Mouse (Mus musculus) embryonic facial prominence, embryonic 15.5 days (tissue): ENCODE data around the gene Fam166a. TPM values are rescaled to one million over a fixed set of nuclear protein-coding genes. Genes with fewer than 3 reads are reported as not detected.

ENCODE experiments used
- ATAC-seq: fragments of 200-750 bp; cut with Nextera tagmentation; 2 replicates; pipeline ENCODE4 v1.8.0; 2017; ENCODE audit warnings: low read depth, moderate TSS enrichment; ENCODE audit not compliant: insufficient number of reproducible peaks, low FRiP score, low TSS enrichment
- H3K27ac ChIP-seq: fragments of 300-500 bp; sonication (generic); replicated peaks from 2 replicates; pipeline ENCODE4 v1.5.1; 2015; ENCODE audit warnings: mild to moderate bottlenecking, inconsistent platforms
- H3K27me3 ChIP-seq: fragments of 300-500 bp; sonication (generic); 2 replicates; pipeline ENCODE4 v1.6.1; 2015; ENCODE audit warnings: inconsistent platforms
- H3K36me3 ChIP-seq: fragments of 300-500 bp; sonication (generic); 2 replicates; pipeline ENCODE4 v1.6.1; 2015; ENCODE audit warnings: mild to moderate bottlenecking, inconsistent platforms
- H3K4me1 ChIP-seq: fragments of 300-500 bp; sonication (generic); 2 replicates; pipeline ENCODE4 v1.6.1; 2015; ENCODE audit warnings: inconsistent platforms
- H3K4me2 ChIP-seq: fragments of 300-500 bp; sonication (generic); replicated peaks from 2 replicates; pipeline ENCODE4 v1.6.1; 2015; ENCODE audit warnings: mild to moderate bottlenecking, inconsistent platforms
- H3K4me3 ChIP-seq: fragments of 300-500 bp; sonication (generic); replicated peaks from 2 replicates; pipeline ENCODE4 v1.5.1; 2015; ENCODE audit warnings: mild to moderate bottlenecking, inconsistent platforms
- H3K9ac ChIP-seq: fragments of 300-500 bp; sonication (generic); 2 replicates; pipeline ENCODE4 v1.6.1; 2015; ENCODE audit warnings: inconsistent platforms
- H3K9me3 ChIP-seq: fragments of 300-500 bp; sonication (generic); replicated peaks from 2 replicates; pipeline ENCODE4 v1.6.1; 2016; ENCODE audit warnings: inconsistent platforms
- WGBS: fragments of 180-500 bp; shearing (Covaris S2); methylation state at CpG from one replicate; pipeline ENCODE4 v1.1.7; 2015; 5-methylcytosine and 5-hydroxymethylcytosine counted together
- polyA plus RNA-seq: library from polyadenylated mRNA; unstranded; fragments of >200 nt; fragmentation: Nextera tagmentation; extraction: Ambion mirVana; gene quantifications from 2 replicates; pipeline ENCODE4 v1.2.1, GENCODE M21; 2015

Fam166a gene
- polyA plus RNA-seq, 1 experiment from 2014 or later, result 0.77 TPM

DNA sequence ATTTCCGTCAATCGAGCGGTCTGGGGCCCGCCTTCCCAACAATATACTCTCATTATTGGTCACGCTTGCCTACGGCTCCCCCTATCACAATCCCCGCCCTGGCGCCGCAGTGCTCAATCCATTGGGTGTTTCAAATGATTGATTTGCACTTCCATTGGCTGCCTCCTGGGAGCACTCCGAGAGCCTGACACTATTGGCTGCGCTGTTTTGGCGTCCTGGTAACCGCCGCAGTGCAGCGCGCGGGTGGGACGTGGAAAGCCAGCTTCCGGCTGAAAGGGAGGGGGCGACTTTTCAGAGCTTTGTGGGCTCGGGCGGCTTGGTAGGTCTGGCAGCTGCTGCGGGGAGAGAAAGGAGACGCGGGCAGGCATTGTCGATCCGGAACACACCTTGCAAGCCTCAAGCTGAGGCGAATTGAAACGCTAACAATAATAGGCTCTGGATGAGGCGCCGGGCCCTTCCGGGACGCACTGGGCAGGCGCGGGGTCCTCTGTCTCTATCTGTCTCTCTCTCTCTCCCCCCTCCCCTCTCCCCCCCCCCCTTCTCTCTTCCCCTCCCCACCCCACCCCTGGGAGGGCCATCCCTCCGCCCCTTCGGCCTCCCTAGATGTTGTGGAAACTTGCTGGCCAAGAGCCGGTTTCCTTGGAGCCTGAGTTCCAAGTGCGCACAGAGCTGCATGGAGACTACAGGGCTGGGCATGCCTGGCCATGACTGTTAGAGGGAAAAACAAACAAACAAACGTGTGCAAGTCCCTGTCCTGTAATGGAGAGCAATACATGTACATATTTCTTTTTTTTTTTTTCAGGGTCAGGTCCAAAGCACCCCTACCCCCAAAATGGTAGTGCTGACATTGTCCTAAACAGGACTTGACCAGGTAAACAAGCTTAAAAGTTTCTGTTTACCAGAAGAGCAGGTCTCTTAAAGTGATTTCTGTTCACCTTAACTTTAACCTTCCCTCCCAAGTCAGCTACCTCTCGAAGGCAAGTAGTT lies 6.5 kb downstream of the Fam166a start:
- Histone ChIP-seq H3K9me3 (no peaks in the 10 kb centered on the region), H3K27ac (peak overlapping the region; percentile 97), H3K36me3 (0 out of 2 replicates have a peak, but pooled peaks cover 8% of the 10 kb centered on the region), H3K9ac (0 out of 2 replicates have a peak overlapping the region, but pooled peaks have one; percentile 16), H3K4me3 (peak overlapping the region; percentile 96), H3K27me3 (no peaks in the 10 kb centered on the region), H3K4me2 (peak overlapping the region; percentile 47), H3K4me1 (peaks cover 27% of the 10 kb centered on the region)
- peak; percentile 96 for ATAC-seq
- 2% methylated on average over 41 of the region's 41 CpGs for WGBS

DNA sequence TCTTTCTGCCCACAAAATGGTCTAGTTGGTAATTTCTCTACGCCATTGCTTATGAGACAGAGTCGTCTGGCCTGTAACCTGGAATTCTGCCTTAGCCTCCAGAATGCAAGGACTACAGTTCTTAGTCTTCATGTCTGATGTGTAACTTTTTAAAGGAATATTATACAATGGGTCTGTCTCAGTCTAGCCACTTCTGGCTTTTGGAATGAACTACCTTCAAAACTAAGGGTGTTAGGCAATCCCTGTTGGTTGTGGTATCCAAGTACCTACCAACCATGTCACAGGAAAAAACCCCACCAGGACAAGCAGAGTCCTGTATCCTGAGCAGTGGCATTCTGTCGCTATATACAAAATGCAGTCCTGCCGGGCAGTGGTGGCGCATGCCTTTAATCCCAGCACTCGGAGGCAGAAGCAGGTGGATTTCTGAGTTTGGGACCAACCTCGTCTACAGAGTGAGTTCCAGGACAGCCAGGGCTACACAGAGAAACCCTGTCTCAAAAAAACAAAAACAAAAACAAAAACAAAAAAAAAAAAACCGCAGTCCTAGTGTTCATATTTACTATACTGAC lies 7.3 kb downstream of the Fam166a start:
- ATAC-seq, result no peak
- WGBS, result 73% methylated on average over 8 of the region's 8 CpGs
- Histone ChIP-seq H3K9ac (no peak overlapping the region), H3K9me3 (no peaks in the 10 kb centered on the region), H3K4me1 (peaks cover 27% of the 10 kb centered on the region), H3K36me3 (0 out of 2 replicates have a peak, but pooled peaks cover 8% of the 10 kb centered on the region), H3K27me3 (0 out of 2 replicates have a peak, but pooled peaks cover 5% of the 10 kb centered on the region), H3K4me2 (peak overlapping the region; percentile 47), H3K27ac (peak overlapping the region; percentile 97), H3K4me3 (peak overlapping the region; percentile 96; the same call in 1 of the 2 replicates)

DNA sequence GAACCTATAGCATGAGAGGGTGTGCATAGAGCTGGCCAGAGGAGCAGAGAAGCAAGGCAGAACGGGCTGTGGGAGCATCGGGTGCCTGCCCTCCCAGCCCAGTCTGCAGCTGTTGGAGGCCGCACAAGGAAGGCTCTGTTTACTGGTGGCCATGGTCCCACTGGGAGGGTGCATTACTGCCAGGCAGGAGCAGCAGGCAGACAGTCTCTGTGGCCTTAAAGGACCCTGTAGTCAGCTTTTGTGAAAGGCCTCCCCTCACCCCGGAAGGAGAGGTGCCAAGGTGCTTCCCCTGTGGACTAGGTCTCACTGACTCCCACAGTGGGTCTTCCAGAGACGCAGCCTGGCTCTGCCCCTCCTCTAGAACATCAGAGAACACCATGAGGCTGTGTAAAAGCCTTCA lies 8.3 kb downstream of the Fam166a start:
- ATAC-seq, result no peak
- H3K27ac ChIP-seq, result no peak overlapping the region
- WGBS, result 78% methylated on average over 5 of the region's 5 CpGs

DNA sequence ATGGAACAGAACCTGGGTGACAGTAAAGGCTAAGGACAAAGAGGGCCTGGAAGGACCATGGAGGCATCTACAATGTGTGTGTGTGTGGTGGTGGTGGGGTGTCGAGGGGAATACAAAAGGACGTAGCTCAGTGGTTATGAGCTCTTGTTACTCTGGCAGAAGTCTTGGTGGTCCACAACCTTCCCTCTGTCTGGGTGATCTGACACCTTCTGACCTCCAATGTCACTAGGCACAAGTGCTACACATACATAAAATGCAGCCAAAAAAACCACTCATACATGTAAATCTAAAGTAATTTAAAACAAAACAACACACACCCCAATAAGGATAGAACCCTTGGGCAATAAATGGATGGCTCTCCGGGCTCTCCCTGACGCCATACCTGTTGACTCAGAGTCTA lies 8.9 kb downstream of the Fam166a start:
- no peaks in the 10 kb centered on the region for H3K36me3 ChIP-seq
- peaks cover 8% of the 10 kb centered on the region; the same call in 1 of the 2 replicates for H3K27me3 ChIP-seq
- no peak overlapping the region for H3K4me3 ChIP-seq
- peaks cover 27% of the 10 kb centered on the region for H3K4me1 ChIP-seq
- H3K9me3 ChIP-seq, result no peaks in the 10 kb centered on the region
- no peak overlapping the region for H3K27ac ChIP-seq
- no peak overlapping the region for H3K4me2 ChIP-seq
- ATAC-seq, result no peak
- over 99% methylated on average over 4 of the region's 4 CpGs for WGBS
- H3K9ac ChIP-seq, result no peak overlapping the region

More for the DNA sequence above, 8.3 kb downstream of the Fam166a start:
- no peaks in the 10 kb centered on the region for H3K9me3 ChIP-seq
- peaks cover 27% of the 10 kb centered on the region for H3K4me1 ChIP-seq
- no peak overlapping the region for H3K4me2 ChIP-seq
- peaks cover 8% of the 10 kb centered on the region; the same call in 1 of the 2 replicates for H3K27me3 ChIP-seq
- no peak overlapping the region for H3K4me3 ChIP-seq
- H3K9ac ChIP-seq, result no peak overlapping the region
- H3K36me3 ChIP-seq, result 0 out of 2 replicates have a peak, but pooled peaks cover 1% of the 10 kb centered on the region

DNA sequence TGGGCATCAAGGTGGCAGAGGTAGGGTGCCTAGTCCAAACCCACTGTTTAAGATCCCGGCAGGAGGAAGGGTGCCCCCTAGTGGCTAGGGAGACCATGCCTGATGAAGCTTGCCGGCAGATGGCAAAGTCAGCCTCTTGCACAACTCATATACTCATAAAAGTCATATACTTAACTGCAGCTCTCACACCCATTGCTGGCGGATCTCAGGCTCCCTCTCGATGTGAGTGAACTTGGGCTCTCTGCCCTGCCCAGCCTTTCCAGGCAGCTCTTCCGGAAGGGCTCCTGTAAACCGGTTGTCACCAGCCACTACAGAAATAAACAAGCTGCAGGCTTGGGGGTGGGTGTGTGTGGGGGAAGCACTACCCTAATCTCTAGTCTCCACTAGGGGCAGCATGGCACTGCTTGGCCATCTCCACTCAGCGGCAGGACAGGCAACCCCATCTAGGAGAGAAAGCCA lies 9.9 kb downstream of the Fam166a start:
- H3K4me1 ChIP-seq, result peaks cover 22% of the 10 kb centered on the region
- H3K27ac ChIP-seq, result peak overlapping the region; percentile 78
- peak overlapping the region; percentile 29 for H3K4me3 ChIP-seq
- H3K4me2 ChIP-seq, result peak overlapping the region; percentile 46
- no peak for ATAC-seq
- H3K9ac ChIP-seq, result 0 out of 2 replicates have a peak overlapping the region, but pooled peaks have one; percentile 21
- WGBS, result 2% methylated on average over 7 of the region's 7 CpGs
- H3K9me3 ChIP-seq, result no peaks in the 10 kb centered on the region
- peaks cover 8% of the 10 kb centered on the region; the same call in 1 of the 2 replicates for H3K27me3 ChIP-seq
- H3K36me3 ChIP-seq, result no peaks in the 10 kb centered on the region

DNA sequence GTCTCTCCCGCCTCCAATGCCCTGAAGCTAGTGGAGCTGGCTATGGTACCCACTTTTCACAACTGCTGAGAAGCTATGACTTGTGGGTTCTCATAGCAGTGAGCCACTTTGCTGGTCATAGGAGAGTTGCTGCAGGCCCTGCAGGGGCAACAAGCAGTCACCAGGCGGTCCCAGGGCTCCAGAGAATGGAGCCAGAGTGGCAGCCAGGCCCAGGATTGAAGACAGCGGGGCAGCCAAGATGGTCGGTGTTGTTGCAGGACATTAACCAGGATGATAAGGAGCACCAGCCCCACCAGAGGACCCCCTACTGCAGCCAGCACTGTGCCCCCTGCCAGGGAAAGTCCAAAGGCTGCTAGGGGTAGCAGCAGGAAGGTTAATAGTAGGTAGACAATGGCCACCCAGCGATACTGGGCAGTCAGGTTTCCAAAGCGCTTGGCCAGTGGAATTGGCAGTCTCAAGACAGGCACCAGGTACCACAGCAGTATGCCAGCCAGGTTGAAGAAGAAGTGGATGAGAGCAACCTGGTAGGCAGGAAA lies 10.5 kb downstream of the Fam166a start:
- Histone ChIP-seq H3K9ac (no peak overlapping the region), H3K9me3 (no peaks in the 10 kb centered on the region), H3K4me1 (peaks cover 19% of the 10 kb centered on the region), H3K4me2 (peak overlapping the region; percentile 46), H3K36me3 (no peaks in the 10 kb centered on the region), H3K27me3 (peaks cover 11% of the 10 kb centered on the region; the same call in 1 of the 2 replicates), H3K27ac (no peak overlapping the region; the same call in 1 of the 2 replicates), H3K4me3 (no peak overlapping the region; the same call in 1 of the 2 replicates)
- WGBS, result 70% methylated on average over 6 of the region's 6 CpGs
- ATAC-seq, result no peak

DNA sequence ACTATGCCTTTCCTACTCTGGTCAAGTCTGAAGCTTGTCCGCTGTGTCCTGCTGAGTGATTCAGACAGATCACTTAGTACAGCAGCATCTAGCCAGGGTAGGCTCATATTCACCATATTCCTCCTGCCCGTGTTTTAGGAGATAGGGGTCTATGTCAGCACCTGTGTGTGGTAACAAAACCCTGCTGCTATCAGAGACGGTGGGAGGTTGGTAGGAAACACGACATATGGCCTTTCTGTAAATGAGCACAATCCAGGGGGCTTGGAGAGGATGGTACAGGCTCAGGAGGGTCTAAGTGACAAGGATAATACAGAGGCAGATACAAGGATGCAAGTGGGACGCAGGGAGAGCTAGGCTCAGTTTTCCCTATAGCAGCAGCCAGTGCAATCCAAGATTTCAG lies 11.0 kb downstream of the Fam166a start:
- no peak overlapping the region for H3K4me3 ChIP-seq

DNA sequence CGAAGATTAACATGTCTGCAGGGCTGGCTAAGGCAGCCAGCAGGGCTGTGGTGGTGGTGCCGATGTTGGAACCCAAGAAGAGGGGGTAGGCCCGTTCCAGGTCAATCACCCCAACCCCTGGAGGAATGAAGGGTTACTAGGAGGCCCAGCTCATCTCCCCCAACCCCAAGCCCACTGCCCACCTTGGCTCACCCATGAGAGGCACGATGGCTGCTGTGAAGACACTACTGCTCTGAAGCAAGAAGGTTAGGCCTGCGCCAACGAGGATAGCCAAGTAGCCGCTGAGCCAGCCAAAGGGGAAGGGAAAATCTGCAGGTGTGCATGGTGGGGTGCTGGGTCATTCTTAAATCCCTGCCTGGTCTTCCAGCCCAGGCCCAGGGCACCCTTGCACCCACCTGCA lies 12.0 kb downstream of the Fam166a start:
- Histone ChIP-seq H3K36me3 (no peaks in the 10 kb centered on the region), H3K4me3 (no peak overlapping the region), H3K4me1 (peaks cover 15% of the 10 kb centered on the region), H3K27me3 (peaks cover 11% of the 10 kb centered on the region; the same call in 1 of the 2 replicates), H3K4me2 (no peak overlapping the region), H3K27ac (no peak overlapping the region), H3K9ac (no peak overlapping the region), H3K9me3 (no peaks in the 10 kb centered on the region)
- no peak for ATAC-seq
- 77% methylated on average over 7 of the region's 7 CpGs for WGBS

More for the DNA sequence above, 11.0 kb downstream of the Fam166a start:
- H3K27me3 ChIP-seq, result peaks cover 11% of the 10 kb centered on the region; the same call in 1 of the 2 replicates
- peaks cover 19% of the 10 kb centered on the region for H3K4me1 ChIP-seq
- H3K4me2 ChIP-seq, result no peak overlapping the region
- no peak for ATAC-seq
- H3K9ac ChIP-seq, result no peak overlapping the region
- no peaks in the 10 kb centered on the region for H3K36me3 ChIP-seq
- 77% methylated on average over 5 of the region's 5 CpGs for WGBS
- no peak overlapping the region for H3K27ac ChIP-seq
- H3K9me3 ChIP-seq, result no peaks in the 10 kb centered on the region

DNA sequence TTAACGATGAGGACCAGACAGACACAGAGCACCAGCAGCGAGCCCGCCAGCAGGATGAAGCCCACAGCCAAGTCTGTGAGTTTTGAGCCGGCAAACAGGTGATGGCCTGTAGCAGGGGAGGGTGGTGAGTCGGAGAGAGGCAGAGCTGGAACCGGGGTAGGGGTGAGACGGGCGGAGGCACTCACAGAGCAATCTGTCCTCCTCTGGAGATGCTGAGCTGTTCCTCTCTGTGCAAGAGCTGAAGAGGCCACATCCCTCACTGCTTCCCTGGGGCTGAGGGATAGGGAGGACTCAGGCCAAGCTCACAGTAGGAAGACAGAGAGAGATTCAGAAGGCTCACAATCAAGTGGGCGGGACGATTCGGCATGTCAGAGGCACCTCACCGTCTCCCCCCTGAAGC lies 12.5 kb downstream of the Fam166a start:
- Histone ChIP-seq H3K4me3 (no peak overlapping the region), H3K4me2 (no peak overlapping the region), H3K4me1 (peaks cover 11% of the 10 kb centered on the region), H3K27me3 (peaks cover 11% of the 10 kb centered on the region; the same call in 1 of the 2 replicates), H3K36me3 (no peaks in the 10 kb centered on the region), H3K27ac (no peak overlapping the region), H3K9ac (no peak overlapping the region), H3K9me3 (no peaks in the 10 kb centered on the region)
- no peak for ATAC-seq
- 43% methylated on average over 12 of the region's 12 CpGs for WGBS

DNA sequence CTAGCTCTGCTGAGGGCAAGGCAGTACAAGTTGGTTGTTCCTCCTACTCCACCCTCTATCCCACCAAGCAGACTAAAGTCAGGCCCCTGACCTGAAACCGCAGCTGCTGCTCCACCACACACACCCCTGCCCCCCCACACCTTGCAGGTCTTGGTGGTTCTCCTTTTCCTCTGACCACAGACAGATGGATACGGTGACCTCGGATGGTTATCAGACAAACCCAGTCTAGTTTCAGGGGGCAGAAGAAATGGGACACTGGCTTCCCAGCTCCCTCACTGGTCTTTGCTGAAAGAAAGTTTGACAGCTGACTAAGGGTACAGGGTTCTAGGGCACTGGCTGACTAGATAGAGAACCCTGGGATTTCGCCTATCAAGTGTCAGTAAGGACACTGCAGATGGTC lies 14.9 kb downstream of the Fam166a start:
- Histone ChIP-seq H3K9ac (no peak overlapping the region), H3K4me3 (no peak overlapping the region), H3K36me3 (no peaks in the 10 kb centered on the region), H3K4me1 (peaks cover 6% of the 10 kb centered on the region), H3K27ac (no peak overlapping the region), H3K4me2 (no peak overlapping the region), H3K9me3 (no peaks in the 10 kb centered on the region), H3K27me3 (peaks cover 11% of the 10 kb centered on the region; the same call in 1 of the 2 replicates)
- WGBS, result 72% methylated on average over 4 of the region's 4 CpGs
- ATAC-seq, result no peak

DNA sequence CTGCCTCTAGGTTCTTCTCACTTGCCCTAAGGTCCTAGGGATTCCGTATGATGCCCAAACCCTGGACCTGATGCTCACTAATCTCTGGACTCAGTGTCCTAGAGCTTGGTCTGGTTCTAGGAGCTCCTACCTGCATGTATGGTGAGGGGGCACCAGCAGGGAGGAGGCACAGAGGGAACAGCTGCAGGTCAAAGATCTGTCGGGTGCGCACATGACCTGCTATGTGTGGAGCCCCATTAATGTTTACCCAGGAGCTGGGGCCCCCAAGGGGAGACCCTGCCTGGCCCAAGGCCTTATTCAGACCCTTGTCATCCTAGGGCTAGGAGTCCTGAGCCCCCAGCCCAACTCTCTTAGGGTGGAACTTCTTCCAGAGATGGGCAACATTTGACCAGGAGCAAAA lies 15.5 kb downstream of the Fam166a start, which contains the start of gene Slc34a3:
Gene Slc34a3 (minus strand): TSS at position 315 of the 400 bp plus-strand sequence.
- H3K4me3 ChIP-seq, result no peak within 1 kb of the TSS
- 84% methylated on average over 3 of the region's 3 CpGs for WGBS
- H3K9ac ChIP-seq, result no peak within 1 kb of the TSS
- no peak within 1 kb of the TSS for H3K4me2 ChIP-seq
- H3K27me3 ChIP-seq, result peaks cover 11% of the 10 kb centered on the region; the same call in 1 of the 2 replicates
- H3K27ac ChIP-seq, result no peak within 1 kb of the TSS
- H3K36me3 ChIP-seq, result no peaks in the 10 kb centered on the region
- no peak for ATAC-seq
- no peaks in the 10 kb centered on the region for H3K9me3 ChIP-seq
- peaks cover under 1% of the 10 kb centered on the region for H3K4me1 ChIP-seq
